Mouse (Mus musculus) adrenal gland, postnatal 0 days (tissue): ENCODE data around the gene Olfr295. TPM values are rescaled to one million over a fixed set of nuclear protein-coding genes. Genes with fewer than 3 reads are reported as not detected.

Source experiments
- polyA plus RNA-seq: library from polyadenylated mRNA; unstranded; fragments of >200 nt; fragmentation: Nextera tagmentation; extraction: Ambion mirVana; gene quantifications from 2 replicates; pipeline ENCODE4 v1.2.1, GENCODE M21; 2015

Gene Olfr295
- polyA plus RNA-seq: not detected in 2 replicates

GRCm38 (mm10) chr7:86583562-86583961 lies at the start of gene Olfr295:
Gene Olfr295, plus strand, starts transcription at chr7:86583862.

GRCm38 (mm10) chr7:86616543-86616942 lies 32.9 kb downstream of the Olfr295 start, which contains the start of gene Olfr294:
Gene Olfr294, minus strand, starts transcription at chr7:86616643.

Other genes with a start within 250 kb of the Olfr295 start
- not detected in 2 replicates for gene Olfr307, start 246.3 kb upstream of the Olfr295 start, polyA plus RNA-seq
- gene Olfr305, start 216.9 kb upstream of the Olfr295 start, polyA plus RNA-seq: not detected in 2 replicates
- not detected in 2 replicates for gene Olfr304, start 197.2 kb upstream of the Olfr295 start, polyA plus RNA-seq
- gene Olfr303, start 186.1 kb upstream of the Olfr295 start, polyA plus RNA-seq: not detected in 2 replicates
- not detected in 2 replicates for gene Olfr301, start 180.0 kb upstream of the Olfr295 start, polyA plus RNA-seq
- not detected in 2 replicates for gene Olfr299, start 123.9 kb upstream of the Olfr295 start, polyA plus RNA-seq
- gene Olfr298, start 91.4 kb upstream of the Olfr295 start, polyA plus RNA-seq: not detected in 2 replicates
- gene Olfr297, start 63.9 kb upstream of the Olfr295 start, polyA plus RNA-seq: not detected in 2 replicates
- gene Olfr294, start 32.8 kb downstream of the Olfr295 start, polyA plus RNA-seq: not detected in 2 replicates
- gene Olfr293, start 65.2 kb downstream of the Olfr295 start, polyA plus RNA-seq: not detected in 2 replicates
- not detected in 2 replicates for gene Olfr292, start 104.5 kb downstream of the Olfr295 start, polyA plus RNA-seq
- 7.0 and 12.5 TPM in 2 replicates for gene Folh1, start 192.1 kb downstream of the Olfr295 start, polyA plus RNA-seq
- gene Vmn2r77, start 211.2 kb downstream of the Olfr295 start, polyA plus RNA-seq: not detected in 2 replicates